30 mouse cellular contexts compared by ENCODE assay signal in the genomic region with DNA sequence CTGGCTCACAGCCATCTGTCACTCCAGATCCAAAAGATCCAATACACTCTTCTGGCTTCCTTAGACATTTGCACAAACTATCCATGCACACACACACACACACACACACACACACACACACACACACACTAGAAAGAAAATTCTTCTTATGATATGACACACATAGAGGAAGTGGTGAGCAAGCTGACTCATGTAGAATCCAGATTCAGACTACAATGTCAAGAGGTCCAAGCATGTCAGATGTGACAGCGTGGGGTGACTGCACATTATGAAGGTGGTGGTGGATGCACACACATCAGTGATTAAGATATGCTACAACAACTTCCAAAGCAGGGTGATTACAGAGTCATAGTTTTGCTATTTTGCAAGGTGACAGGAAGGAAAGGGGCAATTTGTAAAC. TPM values are rescaled to one million over a fixed set of nuclear protein-coding genes. Genes with fewer than 3 reads are reported as not detected.
A peak's percentile ranks its signal among the peaks of the same experiment; 100 is the strongest.
DNase-seq lines count a peak whose midpoint lies in the region; ATAC-seq and TF ChIP-seq lines count a peak whose summit lies in the region.
"Had no signal": no experiment of that assay in that cellular context is flagged by ENCODE, and none has a peak within 500 bp of the region (broad histone marks: within the 10 kb centered on the region; RNA-seq: fewer than 3 reads in every experiment).

No protein-coding gene starts in this region.

- H3K27me3 ChIP-seq in megakaryocyte, embryonic 14.5 days (replicated peaks), result peaks cover 24% of the 10 kb centered on the region
- H3K27me3 ChIP-seq: embryonic facial prominence, embryonic 12.5 days; forebrain, embryonic 13.5 days; heart, embryonic 15.5 days; hindbrain, embryonic 15.5 days; limb, embryonic 13.5 days; liver, embryonic 12.5 days; midbrain, embryonic 15.5 days had no signal

- peak; percentile 8 to 42 for DNase-seq in spleen, postnatal 4 days (ENCODE audit: low spot score in 2 of 2)
- DNase-seq in spleen, postnatal 14 days (ENCODE audit: low spot score in 2 of 2), result no peak
- no peak for DNase-seq in cerebellum, postnatal 4 days (ENCODE audit: low spot score in 2 of 2)
- DNase-seq in neural tube, embryonic 10.5 days (ENCODE audit: extremely low spot score, low spot score), result no peak
- DNase-seq in gastrocnemius, adult 2 months, result no peak
- DNase-seq in layer of hippocampus, adult 9-10 months (ENCODE audit: low spot score), result no peak
- DNase-seq: adrenal gland, adult 2 months; cerebellum, adult 11 months; cerebellum, postnatal 10 days; heart, adult 18-20 months; heart, postnatal 4 days; kidney, adult 9 months; kidney, postnatal 25 days; layer of hippocampus, postnatal 36 days; lung, adult 18-20 months; lung, postnatal 10 days; right cerebral cortex, adult 18-20 months; right cerebral cortex, postnatal 4 days had no signal

- peak overlapping the region; percentile 59 for H3K4me3 ChIP-seq in megakaryocyte, embryonic 14.5 days (replicated peaks)
- H3K4me3 ChIP-seq in gastrocnemius, adult 2 months, result no peak overlapping the region
- H3K4me3 ChIP-seq: embryonic facial prominence, embryonic 12.5 days; forebrain, embryonic 13.5 days; heart, embryonic 15.5 days; hindbrain, embryonic 15.5 days; layer of hippocampus, adult 2 months; limb, embryonic 13.5 days; liver, embryonic 12.5 days; midbrain, embryonic 15.5 days; myocyte had no signal

- H3K36me3 ChIP-seq in megakaryocyte, embryonic 14.5 days (replicated peaks; ENCODE audit: low read length), result no peaks in the 10 kb centered on the region
- H3K36me3 ChIP-seq: embryonic facial prominence, embryonic 12.5 days; heart, embryonic 15.5 days; hindbrain, embryonic 15.5 days; limb, embryonic 13.5 days; liver, embryonic 12.5 days; midbrain, embryonic 15.5 days had no signal

- intact Hi-C loops in gastrocnemius, adult 2 months (cut with DNase I), result no loop called here

- TF ChIP-seq CTCF in gastrocnemius, adult 2 months (IDR thresholded peaks at IDR 0.05), result no peak

- H3K9me3 ChIP-seq in megakaryocyte, embryonic 14.5 days, result no peaks in the 10 kb centered on the region
- H3K9me3 ChIP-seq: embryonic facial prominence, embryonic 12.5 days; forebrain, embryonic 13.5 days; heart, embryonic 15.5 days; hindbrain, embryonic 15.5 days; limb, embryonic 13.5 days; liver, embryonic 12.5 days; midbrain, embryonic 15.5 days had no signal

- no peak overlapping the region for H3K27ac ChIP-seq in gastrocnemius, adult 2 months
- H3K27ac ChIP-seq: embryonic facial prominence, embryonic 12.5 days; forebrain, embryonic 13.5 days; heart, embryonic 15.5 days; hindbrain, embryonic 15.5 days; layer of hippocampus, adult 2 months; limb, embryonic 13.5 days; liver, embryonic 12.5 days; midbrain, embryonic 15.5 days had no signal

- peaks cover 18% of the 10 kb centered on the region for H3K4me1 ChIP-seq in megakaryocyte, embryonic 14.5 days
- H3K4me1 ChIP-seq: embryonic facial prominence, embryonic 12.5 days; forebrain, embryonic 13.5 days; heart, embryonic 15.5 days; hindbrain, embryonic 15.5 days; limb, embryonic 13.5 days; liver, embryonic 12.5 days; midbrain, embryonic 15.5 days had no signal

- ATAC-seq in common myeloid progenitor, adult 5-6 weeks (replicated peaks; ENCODE audit: low read depth, poor library complexity, severe bottlenecking), result peak; percentile 67
- ATAC-seq: forebrain, embryonic 13.5 days; intestine, embryonic 16.5 days; liver, embryonic 12.5 days; midbrain, embryonic 15.5 days had no signal

RNA-seq across cellular contexts. Expression of a gene that starts 36.5 kb away (rescaled TPM):
- total RNA-seq in common myeloid progenitor, adult 5-6 weeks (2017), result 164 and 190 TPM in 2 replicates
- 36.1 and 212 TPM in 2 replicates for polyA plus RNA-seq in megakaryocyte, embryonic 14.5 days (2012; ENCODE audit: insufficient read depth, low replicate concordance)
- total RNA-seq in gastrocnemius, adult 2 months (2021), result 10 to 100 TPM; 66.0 to 68.1 TPM

RNA-seq across cellular contexts. Expression of a gene that starts 51.2 kb away (rescaled TPM):
- 84.4 and 91.8 TPM in 2 replicates for total RNA-seq in common myeloid progenitor, adult 5-6 weeks (2017)
- polyA plus RNA-seq in megakaryocyte, embryonic 14.5 days (2012; ENCODE audit: insufficient read depth, low replicate concordance), result 4.6 and 17.8 TPM in 2 replicates
- 10 to 100 TPM; 15.2 to 16.0 TPM for total RNA-seq in gastrocnemius, adult 2 months (2021)

RNA-seq across cellular contexts. Expression of a gene that starts 51.4 kb away (rescaled TPM):
- total RNA-seq in common myeloid progenitor, adult 5-6 weeks (2017), result 6.5 and 14.3 TPM in 2 replicates
- 102 and 105 TPM in 2 replicates for polyA plus RNA-seq in megakaryocyte, embryonic 14.5 days (2012; ENCODE audit: insufficient read depth, low replicate concordance)
- total RNA-seq in gastrocnemius, adult 2 months (2021), result 10 to 100 TPM in 1 of 2 experiments, 1 to 10 TPM in 1; 8.1 to 10.3 TPM

Comparison
In these comparisons a context has a peak if more than half of its experiments do, and no peak if none do; other contexts are left out.
1. DNase-seq: peak in spleen, postnatal 4 days (2 of 2); none in spleen, postnatal 14 days (0 of 2), cerebellum, postnatal 4 days (0 of 2), neural tube, embryonic 10.5 days (single experiment), gastrocnemius, adult 2 months (single experiment) and layer of hippocampus, adult 9-10 months (single experiment).